Mouse (Mus musculus) MEL (cell line): ENCODE results near the gene Antxr1. TPM values are rescaled to one million over a fixed set of nuclear protein-coding genes. Genes with fewer than 3 reads are reported as not detected.
A peak's percentile ranks its signal among the peaks of the same experiment; 100 is the strongest.

Experiments
- DNase-seq: peaks from one replicate; pipeline ENCODE4 v3.0.0; 2011; ENCODE audit warnings: low read depth, low spot score
- H3K27ac ChIP-seq: 2 replicates; pipeline ENCODE4 v1.5.1; 2012; ENCODE audit warnings: low read depth, mild to moderate bottlenecking, control low read depth, low read length, moderate library complexity; ENCODE audit not compliant: control insufficient read depth
- H3K27me3 ChIP-seq, 2 experiments: fragments of 150-350 bp in 1 of 2; sonication (generic) in 1 of 2; 2 replicates each; pipeline ENCODE4 v1.6.1; 2012; ENCODE audit warnings: low read length in 2 of 2, mild to moderate bottlenecking in 2 of 2, improper control_type of control experiment in 1 of 2, moderate library complexity in 1 of 2; ENCODE audit not compliant: insufficient read depth in 2 of 2, control insufficient read depth in 1 of 2
- H3K36me3 ChIP-seq, 2 experiments: 2 replicates each; pipeline ENCODE4 v1.6.1; 2012 to 2014; ENCODE audit warnings: low read length in 2 of 2, improper control_type of control experiment in 1 of 2, inconsistent platforms in 1 of 2, mild to moderate bottlenecking in 1 of 2; ENCODE audit not compliant: insufficient read depth in 2 of 2, control insufficient read depth in 1 of 2
- H3K4me1 ChIP-seq, 2 experiments: fragments of 150-350 bp in 1 of 2; sonication (generic) in 1 of 2; 2 replicates each; pipeline ENCODE4 v1.6.1; 2012; ENCODE audit warnings: low read length in 2 of 2, improper control_type of control experiment in 1 of 2, mild to moderate bottlenecking in 1 of 2; ENCODE audit not compliant: insufficient read depth in 2 of 2, control insufficient read depth in 1 of 2
- H3K4me3 ChIP-seq, 2 experiments: fragments of 150-350 bp in 1 of 2; sonication (generic) in 1 of 2; 2 replicates each; pipeline ENCODE4 v1.5.1; 2012; ENCODE audit warnings: low read depth in 2 of 2, low read length in 2 of 2, mild to moderate bottlenecking in 2 of 2, moderate library complexity in 2 of 2, control low read depth in 1 of 2, improper control_type of control experiment in 1 of 2; ENCODE audit not compliant: control insufficient read depth in 1 of 2, insufficient read depth in 1 of 2
- H3K79me2 ChIP-seq: 2 replicates; pipeline ENCODE4 v1.6.1; 2012; ENCODE audit warnings: mild to moderate bottlenecking, low read length, moderate library complexity; ENCODE audit not compliant: control insufficient read depth, poor library complexity, insufficient read depth
- H3K9ac ChIP-seq: 2 replicates; pipeline ENCODE4 v1.6.1; 2012; ENCODE audit warnings: low read depth, mild to moderate bottlenecking, control low read depth, low read length, moderate library complexity; ENCODE audit not compliant: control insufficient read depth, poor library complexity, severe bottlenecking
- H3K9me3 ChIP-seq: fragments of 150-350 bp; sonication (generic); replicated peaks from 2 replicates; pipeline ENCODE4 v1.6.1; 2012; ENCODE audit warnings: mild to moderate bottlenecking, low read length, improper control_type of control experiment, moderate library complexity; ENCODE audit not compliant: insufficient read depth
- CTCF ChIP-seq, 3 experiments: IDR thresholded peaks in 2 of 3; conservative IDR thresholded peaks in 1 of 3; 2 replicates each; pipeline ENCODE4 v1.5.1; 2011 to 2012; ENCODE audit warnings: low read length in 3 of 3, low read depth in 2 of 3, mild to moderate bottlenecking in 2 of 3, improper control_type of control experiment in 1 of 3, inconsistent platforms in 1 of 3, mixed read lengths in 1 of 3, moderate library complexity in 1 of 3; ENCODE audit not compliant: control insufficient read depth in 1 of 3, insufficient read depth in 1 of 3, poor library complexity in 1 of 3, severe bottlenecking in 1 of 3
- EP300 ChIP-seq, 2 experiments: IDR thresholded peaks; 2 replicates each; pipeline ENCODE4 v1.6.1; 2011; ENCODE audit warnings: improper control_type of control experiment in 2 of 2, low read length in 2 of 2, low read depth in 1 of 2, mild to moderate bottlenecking in 1 of 2
- ETS1 ChIP-seq: IDR thresholded peaks from 2 replicates; pipeline ENCODE4 v1.6.1; 2012; ENCODE audit warnings: low read depth, mild to moderate bottlenecking, inconsistent platforms, low read length, improper control_type of control experiment, moderate library complexity
- HCFC1 ChIP-seq: IDR thresholded peaks from 2 replicates; pipeline ENCODE4 v1.6.1; 2012; ENCODE audit warnings: low read depth, mild to moderate bottlenecking, inconsistent platforms, low read length, improper control_type of control experiment, moderate library complexity
- JUND ChIP-seq: IDR thresholded peaks from 2 replicates; pipeline ENCODE4 v1.6.1; 2011; ENCODE audit warnings: low read depth, mild to moderate bottlenecking, improper control_type of control experiment, low read length
- MAX ChIP-seq: IDR thresholded peaks from 2 replicates; pipeline ENCODE4 v1.6.1; 2011; ENCODE audit warnings: low read length, improper control_type of control experiment
- MXI1 ChIP-seq: IDR thresholded peaks from 2 replicates; pipeline ENCODE4 v1.6.1; 2011; ENCODE audit warnings: mild to moderate bottlenecking, low read depth, low read length, improper control_type of control experiment
- MYB ChIP-seq: IDR thresholded peaks from 2 replicates; pipeline ENCODE4 v1.6.1; 2011; ENCODE audit warnings: mild to moderate bottlenecking, low read depth, low read length, improper control_type of control experiment
- MYC ChIP-seq: IDR thresholded peaks from 2 replicates; pipeline ENCODE4 v1.6.1; 2011; ENCODE audit warnings: low read depth, mild to moderate bottlenecking, low read length, improper control_type of control experiment, moderate library complexity
- NELFE ChIP-seq: IDR thresholded peaks from 2 replicates; pipeline ENCODE4 v1.6.1; 2011; ENCODE audit warnings: low read depth, low read length, improper control_type of control experiment
- POLR2A ChIP-seq, 2 experiments: IDR thresholded peaks; 2 replicates each; pipeline ENCODE4 v1.6.1; 2011 to 2012; ENCODE audit warnings: low read length in 2 of 2, mild to moderate bottlenecking in 2 of 2, control low read depth in 1 of 2, improper control_type of control experiment in 1 of 2, low read depth in 1 of 2, moderate library complexity in 1 of 2; ENCODE audit not compliant: control insufficient read depth in 1 of 2, insufficient read depth in 1 of 2, poor library complexity in 1 of 2
- POLR2AphosphoS2 ChIP-seq: IDR thresholded peaks from 2 replicates; pipeline ENCODE4 v1.6.1; 2011; ENCODE audit warnings: low read length, improper control_type of control experiment
- POLR2AphosphoS5 ChIP-seq: IDR thresholded peaks from 2 replicates; pipeline ENCODE4 v1.6.1; 2012; ENCODE audit warnings: low read depth, borderline replicate concordance, mild to moderate bottlenecking, inconsistent platforms, low read length, moderate library complexity, mixed read lengths
- RAD21 ChIP-seq: IDR thresholded peaks from 2 replicates; pipeline ENCODE4 v1.6.1; 2011; ENCODE audit warnings: mild to moderate bottlenecking, low read depth, low read length, improper control_type of control experiment
- TBP ChIP-seq: IDR thresholded peaks from 2 replicates; pipeline ENCODE4 v1.8.0; 2011; ENCODE audit warnings: low read depth, low read length, improper control_type of control experiment
- TCF12 ChIP-seq: IDR thresholded peaks from 2 replicates; pipeline ENCODE4 v1.6.1; 2014; ENCODE audit warnings: low read depth, mild to moderate bottlenecking, inconsistent platforms, low read length, improper control_type of control experiment, moderate library complexity
- ZMIZ1 ChIP-seq: IDR thresholded peaks from 2 replicates; pipeline ENCODE4 v1.6.1; 2012; ENCODE audit warnings: low read depth, mild to moderate bottlenecking, inconsistent platforms, low read length, improper control_type of control experiment, moderate library complexity
- ZNF384 ChIP-seq: IDR thresholded peaks from 2 replicates; pipeline ENCODE4 v1.6.1; 2012; ENCODE audit warnings: low read depth, mild to moderate bottlenecking, inconsistent platforms, low read length, improper control_type of control experiment
- polyA plus RNA-seq, 2 experiments: library from polyadenylated mRNA; stranded (reverse) in 1 of 2; unstranded in 1 of 2; fragments of >175 nt in 1 of 2; fragments of >200 nt in 1 of 2; gene quantifications; 2 replicates each; pipeline versions ENCODE4 v1.2.1 to v1.2.4; 2012; ENCODE audit warnings: low replicate concordance in 2 of 2, low read depth in 1 of 2; ENCODE audit not compliant: insufficient read length in 2 of 2, insufficient read depth in 1 of 2, missing spikeins in 1 of 2
- total RNA-seq: library from RNA; depleted of rRNA; stranded (reverse); fragments of 300-350 nt; gene quantifications from 2 replicates; pipeline ENCODE4 v1.2.3, GENCODE M21; 2012

Antxr1 gene
- total and polyA plus RNA-seq, 3 experiments = 0.10 TPM; not detected in 2

- no peaks in the 10 kb centered on the region for H3K79me2 ChIP-seq
- no peak overlapping the region for H3K27ac ChIP-seq
- H3K36me3 ChIP-seq = no peaks in the 10 kb centered on the region
- H3K4me1 ChIP-seq = no peaks in the 10 kb centered on the region
- H3K9me3 ChIP-seq = no peaks in the 10 kb centered on the region
- DNase-seq = peak; percentile 7
- H3K9ac ChIP-seq = no peak overlapping the region
- peaks cover 5 to 8% of the 10 kb centered on the region in 2 experiments for H3K27me3 ChIP-seq
- TF ChIP-seq JUND (no peak), TCF12 (no peak), POLR2AphosphoS5 (no peak), POLR2AphosphoS2 (no peak), NELFE (no peak), MYC (no peak), POLR2A (IDR thresholded peaks at IDR 0.05; ENCODE audit: control insufficient read depth in 1 of 2, insufficient read depth in 1 of 2, low read depth in 1 of 2, low read length in 2 of 2, poor library complexity in 1 of 2) (no peak), MAX (no peak), ZNF384 (no peak), ETS1 (no peak), HCFC1 (no peak), RAD21 (no peak), EP300 (IDR thresholded peaks at IDR 0.05; ENCODE audit: low read depth in 1 of 2, low read length in 2 of 2) (no peak), MYB (no peak), TBP (no peak), ZMIZ1 (no peak), MXI1 (no peak)
- H3K4me3 ChIP-seq = no peak overlapping the region
Measured at GRCm38 (mm10) chr6:87255668-87256067, 80.0 kb downstream of the Antxr1 start.

DNA sequence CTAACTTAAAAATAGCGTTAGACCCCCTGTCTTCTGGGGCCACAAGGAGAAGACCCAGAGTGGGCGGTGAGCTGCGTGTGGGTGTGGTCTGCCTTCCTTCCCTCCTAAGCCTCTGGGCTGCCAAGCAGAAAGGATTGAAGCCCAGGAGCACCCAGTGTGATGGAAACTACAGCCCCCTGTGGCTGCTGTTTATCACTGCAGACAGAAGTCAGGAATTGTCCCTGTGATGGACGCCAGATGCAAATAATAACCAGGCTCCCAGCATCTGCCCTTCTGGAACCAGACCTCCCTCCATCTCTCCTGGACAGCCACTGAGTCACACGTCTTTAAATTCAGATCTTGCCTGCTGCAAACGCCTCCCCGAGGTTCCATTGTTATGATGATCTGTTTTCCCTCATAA lies 80.9 kb downstream of the Antxr1 start:
- Histone ChIP-seq H3K27me3 (peaks cover 5 to 8% of the 10 kb centered on the region in 2 experiments), H3K4me3 (no peak overlapping the region), H3K27ac (no peak overlapping the region), H3K4me1 (no peaks in the 10 kb centered on the region), H3K9me3 (no peaks in the 10 kb centered on the region), H3K36me3 (no peaks in the 10 kb centered on the region), H3K79me2 (no peaks in the 10 kb centered on the region), H3K9ac (no peak overlapping the region)
- peak; percentile 17 for DNase-seq
- TF ChIP-seq HCFC1 (no peak), CTCF (IDR thresholded peaks at IDR 0.05 in 2 of 3, conservative IDR thresholded peaks at IDR 0.05 in 1 of 3; ENCODE audit: control insufficient read depth in 1 of 3, insufficient read depth in 1 of 3, low read depth in 2 of 3, low read length in 3 of 3, poor library complexity in 1 of 3, severe bottlenecking in 1 of 3) (peak in 1 of 3 experiments; percentile 18; a peak in 2 of 6 replicates)
